Mouse (Mus musculus): ENCODE data around the gene Ezr. TPM values are rescaled to one million over a fixed set of nuclear protein-coding genes. Genes with fewer than 3 reads are reported as not detected.

The Ezr gene
- polyA plus RNA-seq, 1 experiment: 84.0 TPM

DNA sequence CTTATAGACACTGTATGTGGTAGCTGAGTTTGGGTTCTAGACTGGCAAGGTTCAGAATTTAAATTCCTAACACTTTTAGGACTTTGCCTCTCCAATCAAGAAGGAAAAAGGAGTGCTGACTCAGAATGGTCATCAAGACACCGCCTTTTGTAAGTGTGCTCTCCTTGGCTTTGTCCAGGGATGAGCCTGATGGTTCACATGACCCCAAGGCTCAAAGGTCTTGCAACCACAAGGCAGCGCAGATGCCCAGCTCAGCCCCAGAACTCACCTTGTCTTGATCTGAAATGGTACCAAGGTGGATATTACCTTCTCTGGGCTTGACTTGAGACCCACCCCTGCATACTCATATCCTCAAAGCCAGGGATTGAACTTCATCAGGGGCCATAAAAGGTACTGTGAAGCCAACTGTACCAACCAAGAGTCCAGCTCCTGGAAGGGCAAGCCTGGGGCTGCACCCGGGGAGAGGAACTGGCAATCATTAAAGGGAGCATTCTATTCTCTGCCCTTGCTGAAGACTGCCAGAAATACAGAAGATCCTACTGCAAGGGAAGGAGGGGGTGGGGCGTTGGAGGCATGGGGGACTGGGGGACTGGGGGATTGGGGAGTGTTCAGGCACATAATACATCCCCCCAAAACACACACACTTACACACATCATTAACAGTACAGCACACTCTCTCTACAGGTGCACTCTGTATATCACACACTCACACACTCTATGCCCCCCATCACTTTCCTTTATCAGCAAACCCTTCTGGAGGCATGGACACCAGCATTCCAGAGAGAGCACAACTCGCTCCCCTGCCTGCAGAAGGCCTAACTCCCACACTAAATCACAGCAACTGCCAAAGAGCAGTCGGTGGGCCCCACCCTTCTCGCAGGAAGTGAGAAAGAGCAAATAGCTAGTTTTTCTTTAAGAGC is 29.6 kb upstream of the Ezr start:
- WGBS: 50% methylated on average over 7 of the region's 7 CpGs
- Histone ChIP-seq H3K4me1 (ENCODE audit: control insufficient read depth, insufficient read depth, low read length) (peaks cover 6% of the 10 kb centered on the region; the same call in 1 of the 2 replicates), H3K4me3 (replicated peaks; ENCODE audit: extremely low read depth, low read depth, low read length) (no peak overlapping the region)
- TF ChIP-seq POLR2A (IDR thresholded peaks at IDR 0.05; ENCODE audit: borderline replicate concordance, extremely low read depth, low read depth, low read length) (no peak), CTCF (IDR thresholded peaks at IDR 0.05; ENCODE audit: insufficient read depth, low read length) (no peak)
- no peak for DNase-seq

- DNase-seq: no peak
- no peak for TF ChIP-seq POLR2A (IDR thresholded peaks at IDR 0.05; ENCODE audit: borderline replicate concordance, extremely low read depth, low read depth, low read length)
- no peak for TF ChIP-seq CTCF (IDR thresholded peaks at IDR 0.05; ENCODE audit: insufficient read depth, low read length)
- Histone ChIP-seq H3K4me1 (ENCODE audit: control insufficient read depth, insufficient read depth, low read length) (no peaks in the 10 kb centered on the region; the same call in none of the 2 replicates), H3K4me3 (replicated peaks; ENCODE audit: extremely low read depth, low read depth, low read length) (no peak overlapping the region)
- WGBS: 73% methylated on average over 3 of the region's 3 CpGs
Measured at GRCm38 (mm10) chr17:6809331-6809730, 26.7 kb upstream of the Ezr start.

DNA sequence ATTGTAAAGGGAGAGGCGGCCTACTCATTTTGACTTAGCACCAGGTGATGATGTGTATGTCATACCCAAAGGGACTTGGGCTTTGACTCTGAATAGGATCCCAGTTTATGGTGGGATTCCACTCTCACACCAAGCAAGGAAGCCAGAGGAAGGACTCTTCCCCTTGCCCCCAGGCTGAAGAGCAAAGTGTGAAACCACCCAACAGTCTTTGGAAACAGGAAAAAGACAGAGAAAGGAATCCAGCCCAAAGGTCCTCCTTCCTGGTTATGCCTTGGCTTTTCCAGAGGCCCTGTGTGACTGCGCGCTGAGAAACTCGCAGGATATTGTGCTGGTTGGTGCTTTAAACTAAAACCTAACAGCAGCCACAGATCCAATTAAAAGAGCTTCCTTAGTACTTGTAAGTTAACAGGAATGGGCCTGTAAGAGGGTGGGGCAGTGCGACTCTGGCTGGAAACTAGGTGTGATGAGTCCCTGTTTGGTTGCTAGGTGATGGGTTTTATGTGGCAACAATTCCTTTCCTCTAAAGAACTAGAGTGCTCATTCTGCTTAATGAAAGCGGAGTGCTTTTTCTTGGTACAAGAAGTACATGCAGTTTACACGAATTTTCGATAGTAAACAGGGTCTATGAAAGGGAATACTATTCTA is 26.1 kb upstream of the Ezr start:
- Histone ChIP-seq H3K4me3 (replicated peaks; ENCODE audit: extremely low read depth, low read depth, low read length) (no peak overlapping the region), H3K4me1 (ENCODE audit: control insufficient read depth, insufficient read depth, low read length) (peaks cover 5% of the 10 kb centered on the region)
- no peak for DNase-seq
- TF ChIP-seq POLR2A (IDR thresholded peaks at IDR 0.05; ENCODE audit: borderline replicate concordance, extremely low read depth, low read depth, low read length): no peak
- TF ChIP-seq CTCF (IDR thresholded peaks at IDR 0.05; ENCODE audit: insufficient read depth, low read length): no peak
- WGBS: 67% methylated on average over 8 of the region's 8 CpGs

DNA sequence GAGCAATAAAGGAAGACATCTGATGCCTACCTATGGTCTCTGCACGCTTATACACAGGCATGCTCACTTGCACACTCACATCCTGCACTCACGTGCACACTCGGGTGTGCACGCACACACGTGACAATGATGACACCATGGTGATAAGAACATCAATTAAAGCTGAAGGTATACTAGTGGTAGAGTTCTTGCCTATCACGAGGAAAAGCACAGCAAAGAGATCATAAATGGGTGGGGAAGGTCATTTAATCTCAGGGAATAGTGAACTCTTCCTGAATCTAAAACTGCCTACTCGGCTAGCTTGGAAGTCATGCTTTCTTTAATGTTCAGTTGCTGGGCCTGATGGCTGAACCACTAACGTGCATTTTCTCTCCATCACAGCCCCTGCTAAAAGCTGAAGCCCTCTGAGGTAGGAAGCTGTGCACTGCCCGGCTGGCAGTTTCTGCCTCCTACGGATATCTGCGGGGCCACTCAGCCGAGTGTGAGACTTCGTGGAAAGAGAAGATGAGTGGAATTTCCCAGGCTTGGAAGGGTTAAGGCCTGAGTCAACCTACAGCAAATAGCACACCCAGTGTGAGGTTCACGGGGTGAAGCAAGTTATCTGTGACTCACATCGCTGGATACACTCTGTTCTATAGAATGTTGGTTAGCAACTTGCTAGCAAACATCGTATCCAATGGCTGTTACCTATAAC is 25.4 kb upstream of the Ezr start:
- 81% methylated on average over 16 of the region's 16 CpGs for WGBS
- TF ChIP-seq POLR2A (IDR thresholded peaks at IDR 0.05; ENCODE audit: borderline replicate concordance, extremely low read depth, low read depth, low read length): no peak
- TF ChIP-seq CTCF (IDR thresholded peaks at IDR 0.05; ENCODE audit: insufficient read depth, low read length): no peak
- Histone ChIP-seq H3K4me1 (ENCODE audit: control insufficient read depth, insufficient read depth, low read length) (peaks cover 8% of the 10 kb centered on the region), H3K4me3 (replicated peaks; ENCODE audit: extremely low read depth, low read depth, low read length) (no peak overlapping the region)
- DNase-seq: no peak

DNA sequence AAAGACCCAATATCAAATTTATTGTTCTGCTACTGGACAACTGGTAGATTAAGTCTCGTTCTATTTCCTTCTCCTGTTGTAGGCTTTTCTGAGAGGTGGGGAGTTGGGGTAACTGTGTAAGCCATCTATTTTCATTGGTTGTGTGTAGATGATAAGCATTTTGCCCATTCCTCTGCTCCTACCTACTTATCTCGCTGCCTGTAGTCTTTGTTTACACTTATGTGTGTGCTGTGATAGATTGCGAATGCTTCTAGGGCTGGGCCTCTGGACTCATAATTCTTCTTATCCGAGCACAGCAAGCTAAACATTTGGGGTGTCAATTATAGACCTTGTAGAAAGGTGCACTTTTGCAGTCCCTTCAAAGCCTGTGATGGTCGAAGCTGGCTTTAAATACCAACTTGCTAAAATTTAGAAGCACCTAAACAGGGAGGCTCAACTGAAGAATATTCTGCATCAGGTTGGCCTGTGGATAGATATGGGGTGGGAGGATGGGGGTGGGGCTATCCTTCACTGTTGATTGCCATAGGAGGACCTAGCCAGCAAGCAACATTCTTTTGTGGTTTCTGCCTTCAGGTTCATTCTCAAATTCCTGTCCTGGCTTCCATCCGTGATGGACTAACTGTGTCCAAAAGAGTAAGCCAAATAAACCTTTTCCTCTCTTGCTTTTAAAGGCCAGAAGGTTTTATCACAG is 22.4 kb upstream of the Ezr start:
- DNase-seq: no peak
- WGBS: 43% methylated on average over 6 of the region's 6 CpGs

GRCm38 (mm10) chr17:6804111-6804510 is 21.5 kb upstream of the Ezr start:
- WGBS: 73% methylated on average over 6 of the region's 6 CpGs
- no peak overlapping the region for H3K4me3 ChIP-seq (replicated peaks; ENCODE audit: extremely low read depth, low read depth, low read length)
- DNase-seq: no peak
- peaks cover 8% of the 10 kb centered on the region for H3K4me1 ChIP-seq (ENCODE audit: control insufficient read depth, insufficient read depth, low read length)
- TF ChIP-seq POLR2A (IDR thresholded peaks at IDR 0.05; ENCODE audit: borderline replicate concordance, extremely low read depth, low read depth, low read length): no peak
- no peak for TF ChIP-seq CTCF (IDR thresholded peaks at IDR 0.05; ENCODE audit: insufficient read depth, low read length)

More for the DNA sequence above, 22.4 kb upstream of the Ezr start:
- peaks cover 8% of the 10 kb centered on the region for H3K4me1 ChIP-seq (ENCODE audit: control insufficient read depth, insufficient read depth, low read length)
- no peak overlapping the region for H3K4me3 ChIP-seq (replicated peaks; ENCODE audit: extremely low read depth, low read depth, low read length)
- TF ChIP-seq POLR2A (IDR thresholded peaks at IDR 0.05; ENCODE audit: borderline replicate concordance, extremely low read depth, low read depth, low read length): no peak
- TF ChIP-seq CTCF (IDR thresholded peaks at IDR 0.05; ENCODE audit: insufficient read depth, low read length): no peak

- Histone ChIP-seq H3K4me3 (replicated peaks; ENCODE audit: extremely low read depth, low read depth, low read length) (no peak overlapping the region), H3K4me1 (ENCODE audit: control insufficient read depth, insufficient read depth, low read length) (peaks cover 8% of the 10 kb centered on the region)
- 75% methylated on average over 1 of the region's 1 CpGs for WGBS
- no peak for TF ChIP-seq CTCF (IDR thresholded peaks at IDR 0.05; ENCODE audit: insufficient read depth, low read length)
- no peak for DNase-seq
Measured at GRCm38 (mm10) chr17:6803614-6804013, 21.0 kb upstream of the Ezr start.

DNA sequence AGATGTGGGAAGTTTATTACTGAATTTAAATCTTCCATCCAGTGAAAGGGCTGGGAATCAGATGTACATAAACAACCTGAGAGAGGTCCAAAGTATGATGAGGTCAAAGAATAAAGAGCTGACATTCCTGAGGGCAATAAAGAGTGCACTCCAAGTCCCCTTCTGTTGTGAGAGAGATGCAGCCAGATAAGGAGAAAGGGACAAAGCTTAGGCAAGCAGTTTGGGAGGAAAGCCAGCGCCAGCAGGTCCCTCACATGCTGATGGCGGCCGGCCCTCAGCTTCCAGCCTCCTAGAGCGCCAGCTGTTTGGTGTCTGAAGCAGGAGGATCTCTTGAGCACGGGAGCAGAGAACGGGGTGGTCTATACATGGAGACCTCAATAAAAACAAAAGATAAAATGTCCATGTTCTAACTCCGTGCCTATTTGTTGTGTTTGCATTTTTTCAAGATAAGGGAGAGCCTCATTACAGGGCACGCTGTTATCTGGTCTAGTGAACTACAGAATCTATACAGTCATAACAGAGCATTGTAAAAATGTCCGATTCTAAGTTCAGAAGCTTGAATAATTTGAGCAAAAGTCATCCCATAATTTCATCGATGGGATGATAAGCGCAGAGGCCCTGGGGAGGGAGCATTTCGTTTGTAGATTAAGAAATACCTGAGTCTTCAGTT is 15.9 kb upstream of the Ezr start:
- peak; percentile 34 for DNase-seq
- TF ChIP-seq CTCF (IDR thresholded peaks at IDR 0.05; ENCODE audit: insufficient read depth, low read length): no peak
- TF ChIP-seq POLR2A (IDR thresholded peaks at IDR 0.05; ENCODE audit: borderline replicate concordance, extremely low read depth, low read depth, low read length): no peak
- Histone ChIP-seq H3K4me1 (ENCODE audit: control insufficient read depth, insufficient read depth, low read length) (peaks cover 5% of the 10 kb centered on the region), H3K4me3 (replicated peaks; ENCODE audit: extremely low read depth, low read depth, low read length) (no peak overlapping the region)
- 56% methylated on average over 12 of the region's 12 CpGs for WGBS

Measured in lung, adult 2 months (tissue).